Mouse (Mus musculus) mesoderm, embryonic 11.5 days (tissue): ENCODE results near the gene Gm20481.
A peak's percentile ranks its signal among the peaks of the same experiment; 100 is the strongest.
"Not testable (repeated sequence)": the region's sequence is repeated elsewhere in the genome, so short reads cannot be mapped to it uniquely, and the experiment has no call there.

ENCODE experiments used
- DNase-seq: peaks from one replicate; pipeline ENCODE4 v3.0.0-alpha.2; 2012; ENCODE audit warnings: low read depth, low spot score

Gm20481 gene

GRCm38 (mm10) chr17:34975581-34976492 is 6.1 kb downstream of the Gm20481 start:
- no peak for DNase-seq

GRCm38 (mm10) chr17:34977000-34977399 is 7.3 kb downstream of the Gm20481 start:
- DNase-seq, result no peak

GRCm38 (mm10) chr17:34978239-34978638 is 8.5 kb downstream of the Gm20481 start:
- DNase-seq, result no peak

DNA sequence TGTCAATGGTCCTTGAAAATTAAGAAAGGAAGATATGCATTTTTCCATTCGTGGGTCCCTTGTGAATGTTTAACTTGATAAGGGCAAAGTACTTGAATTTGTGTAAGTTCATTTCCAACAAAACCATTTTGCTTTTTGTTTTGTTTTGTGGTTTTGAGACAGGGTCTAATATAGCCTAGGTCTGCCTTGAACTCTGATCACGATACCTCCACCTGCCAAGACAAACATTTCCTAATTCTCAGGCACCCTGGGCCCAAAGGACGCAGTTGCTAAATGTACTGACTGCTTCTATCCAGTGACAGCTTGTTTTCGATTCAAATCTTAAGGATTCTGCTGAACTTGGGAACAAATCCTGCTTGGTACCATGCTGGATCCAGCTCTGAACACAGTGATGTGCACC is 9.9 kb downstream of the Gm20481 start:
- no peak for DNase-seq

- DNase-seq, result peak; percentile 66
Observed at GRCm38 (mm10) chr17:34980655-34981054, 10.9 kb downstream of the Gm20481 start.

DNA sequence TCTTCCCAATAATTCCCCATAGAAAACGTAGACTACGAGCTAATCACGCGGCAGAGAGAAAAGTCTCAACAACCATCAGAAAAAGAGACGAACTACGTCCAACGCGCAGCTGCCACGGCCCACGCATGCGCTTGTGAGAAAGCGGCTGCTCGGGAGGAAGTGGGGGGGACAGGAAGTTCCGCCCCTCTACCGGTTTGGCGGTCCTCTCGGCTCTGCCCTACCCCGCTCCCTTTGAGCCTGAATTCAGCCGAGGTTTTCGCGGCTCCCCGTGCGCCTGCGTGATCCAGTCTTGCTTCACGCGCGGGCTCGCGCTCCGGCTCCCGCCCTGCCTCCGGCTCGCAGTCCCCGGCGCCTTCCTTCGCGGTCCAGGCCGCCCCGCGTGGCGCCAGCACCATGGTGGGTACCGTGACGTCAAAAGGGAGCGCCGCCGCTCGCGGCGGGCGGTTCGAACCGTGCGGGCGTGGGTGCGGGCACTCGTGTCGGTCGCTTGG is 12.0 kb downstream of the Gm20481 start, which contains the start of gene Lsm2:
Lsm2 (plus strand) TSS at position 173 of the 491 bp plus-strand sequence.
- DNase-seq, result peak; percentile 92

DNA sequence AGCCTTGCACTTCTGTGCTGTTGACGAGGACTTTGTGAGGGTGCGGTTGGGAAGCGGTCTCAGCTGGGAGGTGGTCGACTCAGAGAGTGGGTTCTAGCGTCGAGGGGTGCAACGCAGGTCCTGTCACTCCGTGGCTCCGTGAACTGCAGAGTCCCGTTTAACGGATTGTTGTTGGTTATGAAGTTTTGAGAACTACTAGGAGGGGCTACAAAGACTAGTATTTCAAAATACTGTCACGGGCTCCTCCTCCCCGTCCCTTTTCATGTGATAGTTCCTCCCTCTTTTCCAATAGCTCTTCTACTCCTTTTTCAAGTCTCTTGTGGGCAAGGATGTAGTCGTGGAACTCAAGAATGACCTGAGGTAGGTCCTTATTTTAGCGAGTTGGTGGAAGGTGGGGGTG is 12.6 kb downstream of the Gm20481 start:
- no peak for DNase-seq

DNA sequence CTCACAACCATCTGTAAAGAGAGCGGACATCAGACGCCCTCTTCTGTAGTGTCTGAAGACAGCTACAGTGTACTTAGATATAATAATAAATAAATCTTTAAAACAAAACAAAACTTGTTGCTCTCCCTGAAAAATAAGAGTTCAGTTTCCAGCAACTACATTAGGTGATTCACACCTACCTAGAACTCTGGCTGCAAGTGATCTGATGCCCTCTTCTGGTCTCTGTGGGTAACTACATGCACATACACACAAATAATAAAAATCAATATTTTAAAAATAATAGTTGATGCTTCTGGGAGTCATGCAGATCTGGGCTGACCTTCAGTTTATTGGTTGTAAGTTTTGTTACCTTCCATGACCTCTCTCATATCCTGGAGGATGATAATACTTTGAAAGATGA is 14.5 kb downstream of the Gm20481 start:
- DNase-seq, result peak; percentile 52

DNA sequence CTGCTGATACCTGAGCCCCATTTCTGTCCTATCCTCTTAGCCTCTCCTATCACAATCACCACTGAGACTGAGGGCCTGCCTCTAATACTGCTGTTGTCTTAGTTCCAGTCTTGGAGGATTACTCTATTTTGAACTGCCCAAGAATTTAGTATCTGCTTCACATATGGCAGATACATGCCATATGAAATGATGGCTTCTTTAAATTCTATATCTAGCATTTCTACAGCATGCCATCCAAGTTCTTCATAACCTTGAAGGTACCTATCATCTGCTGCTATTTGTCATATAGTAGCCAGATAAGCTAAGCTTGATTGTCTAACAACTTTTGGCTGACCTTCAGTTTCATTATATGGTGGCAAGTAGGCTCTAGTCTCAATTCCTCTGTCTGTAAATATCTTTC is 25.0 kb downstream of the Gm20481 start:
- no peak for DNase-seq

DNA sequence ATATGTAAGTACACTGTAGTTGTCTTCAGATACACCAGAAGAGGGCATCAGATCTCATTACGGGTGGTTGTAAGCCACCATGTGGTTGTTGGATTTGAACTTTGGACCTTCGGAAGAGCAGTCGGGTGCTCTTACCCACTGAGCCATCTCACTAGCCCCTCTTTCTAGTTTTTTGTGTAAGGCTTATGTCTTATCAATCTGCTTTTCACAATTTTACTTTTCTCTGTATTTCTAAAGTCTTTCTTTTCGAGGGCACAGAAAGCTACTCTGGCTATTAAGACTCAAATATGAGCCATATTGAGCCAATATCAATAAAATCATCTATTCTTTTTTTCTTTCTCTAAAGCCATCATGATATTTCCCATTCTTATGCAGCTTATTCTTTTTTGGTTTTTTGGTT is 25.5 kb downstream of the Gm20481 start:
- not testable (repeated sequence) for DNase-seq

GRCm38 (mm10) chr17:34995927-34996326 is 26.2 kb downstream of the Gm20481 start:
- DNase-seq, result not testable (repeated sequence)

GRCm38 (mm10) chr17:34996411-34997141 is 26.9 kb downstream of the Gm20481 start:
- no peak for DNase-seq

- DNase-seq, result no peak
Observed at GRCm38 (mm10) chr17:34997142-34997483, 27.4 kb downstream of the Gm20481 start.

GRCm38 (mm10) chr17:34998526-34999430 is 29.1 kb downstream of the Gm20481 start:
- no peak for DNase-seq

- DNase-seq, result not testable (repeated sequence)
Observed at GRCm38 (mm10) chr17:34999871-35000716, 30.4 kb downstream of the Gm20481 start.

- DNase-seq, result peak; percentile 92
Observed at GRCm38 (mm10) chr17:35000717-35001451, 31.2 kb downstream of the Gm20481 start, which contains the start of gene Vars. Gene Vars, plus strand, starts transcription at chr17:35000987.

DNA sequence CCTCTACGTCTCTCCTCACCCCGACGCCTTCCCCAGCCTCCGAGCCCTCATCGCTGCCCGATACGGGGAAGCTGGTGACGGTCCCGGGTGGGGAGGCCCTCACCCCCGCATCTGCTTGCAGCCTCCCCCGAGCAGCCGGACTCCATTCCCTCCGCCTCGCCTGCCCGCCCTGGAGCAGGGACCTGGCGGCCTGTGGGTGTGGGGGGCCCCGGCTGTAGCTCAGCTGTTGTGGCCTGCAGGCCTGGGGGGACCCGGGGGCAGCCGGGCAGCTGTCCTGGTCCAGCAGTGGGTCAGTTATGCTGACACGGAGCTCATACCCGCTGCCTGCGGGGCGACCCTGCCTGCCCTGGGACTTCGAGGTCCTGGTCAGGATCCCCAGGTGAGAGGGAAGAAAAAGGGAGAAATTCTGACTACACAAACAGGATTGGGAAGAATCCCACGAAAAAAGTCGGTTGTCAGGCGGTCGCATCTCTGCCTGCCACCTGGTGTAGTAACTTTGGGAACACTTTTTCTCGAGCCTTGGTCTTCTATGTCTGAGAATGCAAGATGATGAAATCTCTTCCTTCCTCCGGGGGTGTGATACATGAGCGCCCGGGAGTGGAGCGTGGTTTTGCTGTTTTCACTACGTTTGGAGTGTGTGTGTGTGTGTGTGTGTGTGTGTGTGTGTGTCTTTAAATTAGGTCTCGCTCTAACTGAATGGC is 31.9 kb downstream of the Gm20481 start:
- no peak for DNase-seq

DNA sequence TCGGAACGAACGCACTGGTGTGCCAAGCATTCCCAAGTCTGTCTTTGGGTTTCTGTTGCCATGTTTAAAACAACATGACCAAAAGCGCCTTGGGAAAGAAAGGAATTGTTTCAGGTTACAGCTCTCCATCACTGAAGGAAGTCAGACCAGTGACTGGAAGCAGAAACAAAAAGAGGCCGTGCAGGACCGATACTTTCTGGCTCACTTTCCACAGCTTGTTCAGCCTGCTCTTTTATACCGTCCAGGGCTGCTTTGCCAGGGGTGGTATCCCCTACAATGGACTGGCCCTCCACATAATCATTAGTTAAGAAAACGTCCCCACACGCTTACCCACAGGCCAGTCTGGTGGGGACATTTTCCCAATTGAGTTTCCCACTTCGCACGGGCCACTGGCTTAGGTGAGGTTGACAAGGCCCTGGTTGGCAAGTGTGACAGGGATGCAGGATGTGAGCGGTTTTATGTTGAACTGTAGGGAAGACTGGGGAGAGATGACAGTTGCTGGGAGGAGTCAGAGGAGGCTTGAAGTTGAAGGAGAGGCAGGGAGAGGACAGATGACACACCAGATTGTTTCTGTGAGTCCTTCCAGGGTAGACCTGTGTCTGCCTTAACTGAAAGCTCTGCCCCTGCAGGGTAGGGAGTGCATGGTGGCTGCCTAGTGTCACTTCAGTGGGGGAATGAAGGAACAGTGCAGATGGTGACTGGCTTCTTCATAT is 32.6 kb downstream of the Gm20481 start:
- no peak for DNase-seq
